Mouse (Mus musculus): ENCODE measurements around the gene 9330161L09Rik. TPM values are rescaled to one million over a fixed set of nuclear protein-coding genes. Genes with fewer than 3 reads are reported as not detected.

The 9330161L09Rik gene
- total RNA-seq, 2 experiments from 2014 or later: 3.0 to 3.9 TPM

Other genes starting within 250 kb of the 9330161L09Rik start
- 1 to 10 TPM; 4.6 to 6.8 TPM for gene Prima1, start 165.7 kb downstream of the 9330161L09Rik start, total RNA-seq (2021)
- 1 to 10 TPM; 2.9 to 4.6 TPM for gene Fam181a, start 96.8 kb downstream of the 9330161L09Rik start, total RNA-seq (2021)
- 1 to 10 TPM; 3.2 to 3.5 TPM for gene Asb2, start 51.8 kb downstream of the 9330161L09Rik start, total RNA-seq (2021)
- gene Otub2, start 19.1 kb downstream of the 9330161L09Rik start, total RNA-seq (2021): 10 to 100 TPM; 32.7 to 38.9 TPM
- 100 to 1,000 TPM; 235 to 238 TPM for gene Ddx24, start 18.0 kb upstream of the 9330161L09Rik start, total RNA-seq (2021)
- 10 to 100 TPM; 85.7 to 89.8 TPM for gene Ifi27, start 26.4 kb upstream of the 9330161L09Rik start, total RNA-seq (2021)
- 1 to 10 TPM; 4.3 TPM for gene Ifi27l2a, start 35.9 kb upstream of the 9330161L09Rik start, total RNA-seq (2021)
- gene Ifi27l2b, start 49.4 kb upstream of the 9330161L09Rik start, total RNA-seq (2021): not detected
- gene Ppp4r4, start 124.5 kb upstream of the 9330161L09Rik start, total RNA-seq (2021): 10 to 100 TPM; 26.7 to 28.5 TPM
- gene Serpina10, start 223.6 kb upstream of the 9330161L09Rik start, total RNA-seq (2021): not detected
- not detected for gene Serpina6, start 249.4 kb upstream of the 9330161L09Rik start, total RNA-seq (2021)

Measured in left cerebral cortex, adult 18-20 months (tissue).